Mouse (Mus musculus) adrenal gland, adult 8-10 months (tissue): ENCODE data around the gene Gm20388. TPM values are rescaled to one million over a fixed set of nuclear protein-coding genes. Genes with fewer than 3 reads are reported as not detected.
"Not testable (repeated sequence)": the region's sequence is repeated elsewhere in the genome, so short reads cannot be mapped to it uniquely, and the experiment has no call there.

Experiments used
- DNase-seq: peaks from one replicate; pipeline ENCODE4 v3.0.0; 2022
- total RNA-seq, 4 experiments: library from RNA; stranded (reverse); gene quantifications; 2 replicates each; pipeline ENCODE4 v1.2.4; 2022

Gm20388 gene
- total RNA-seq, 4 experiments from 2014 or later = 1.7 to 16.9 (median 5.8) TPM

GRCm38 (mm10) chr8:121590203-121591177 is 1679.8 kb downstream of the Gm20388 start, which contains the start of gene Map1lc3b:
TSS of gene Map1lc3b (plus strand) at chr8:121590361.
- DNase-seq = peak; percentile 91

- DNase-seq = no peak
Observed at GRCm38 (mm10) chr8:121591178-121592066, 1680.8 kb downstream of the Gm20388 start.

GRCm38 (mm10) chr8:121593293-121593692 is 1682.7 kb downstream of the Gm20388 start:
- DNase-seq = no peak

- DNase-seq = no peak
Observed at GRCm38 (mm10) chr8:121593983-121594382, 1683.3 kb downstream of the Gm20388 start.

- not testable (repeated sequence) for DNase-seq
Observed at GRCm38 (mm10) chr8:121597492-121597891, 1686.9 kb downstream of the Gm20388 start.

- no peak for DNase-seq
Observed at GRCm38 (mm10) chr8:121598190-121598589, 1687.5 kb downstream of the Gm20388 start.

DNA sequence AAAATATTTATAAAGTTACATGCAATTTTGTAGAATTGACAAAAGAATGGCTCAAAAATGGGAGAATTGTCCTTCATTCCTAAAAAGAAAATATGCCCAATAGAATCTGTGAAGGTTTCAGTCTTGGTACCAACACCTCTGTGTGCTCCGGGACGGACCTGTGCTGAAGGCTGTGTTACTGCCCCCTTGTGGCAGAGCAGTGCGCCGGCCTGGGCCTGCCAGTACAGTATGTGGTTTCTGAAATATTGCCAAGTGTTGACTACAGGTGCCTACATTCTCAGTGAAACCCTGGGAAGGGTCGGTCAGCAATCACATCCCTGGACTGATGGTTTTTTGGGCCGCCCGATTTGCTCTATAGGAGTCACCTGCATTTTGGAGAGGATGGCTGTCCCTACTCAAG is 1688.3 kb downstream of the Gm20388 start:
- DNase-seq = peak; percentile 73

- DNase-seq = no peak
Observed at GRCm38 (mm10) chr8:121599842-121600241, 1689.2 kb downstream of the Gm20388 start.

DNA sequence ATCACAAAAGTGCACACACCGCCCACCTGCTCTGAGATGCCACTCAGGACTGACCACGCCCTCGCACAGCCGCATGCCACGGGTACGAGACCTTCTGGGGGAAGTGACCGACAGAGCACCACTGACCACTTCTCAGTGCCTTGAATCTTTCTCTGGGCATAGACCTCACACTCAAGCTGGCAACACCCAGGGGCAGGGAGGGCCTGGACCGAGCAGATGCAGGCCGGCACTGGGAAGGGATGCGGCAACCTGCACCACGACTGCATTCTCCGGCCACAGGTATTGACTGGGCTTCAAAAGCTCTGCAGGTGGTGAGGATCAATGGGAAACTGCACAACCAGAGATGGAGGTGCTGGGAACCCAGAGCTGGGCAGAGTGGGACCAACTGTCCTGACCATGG is 1691.8 kb downstream of the Gm20388 start:
- no peak for DNase-seq

DNA sequence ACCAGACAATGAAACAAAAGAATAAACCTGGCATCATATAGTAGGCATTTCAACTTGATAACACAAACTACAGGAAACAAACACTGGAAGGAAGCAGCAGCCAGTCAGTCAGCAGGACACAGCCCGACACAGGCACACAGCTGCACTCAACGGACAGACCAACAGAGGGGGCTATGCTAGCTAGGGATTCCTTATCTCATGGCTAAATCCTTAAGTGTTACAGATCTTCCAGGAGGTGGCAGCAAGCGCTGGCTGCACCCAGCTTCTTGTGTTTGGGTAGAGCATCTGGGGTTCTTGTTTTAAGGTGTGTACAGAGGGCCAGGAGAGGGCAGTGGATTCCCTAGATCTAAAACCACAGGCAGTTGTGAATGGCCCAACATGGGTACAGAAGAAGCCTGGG is 1692.2 kb downstream of the Gm20388 start:
- peak; percentile 64 for DNase-seq

DNA sequence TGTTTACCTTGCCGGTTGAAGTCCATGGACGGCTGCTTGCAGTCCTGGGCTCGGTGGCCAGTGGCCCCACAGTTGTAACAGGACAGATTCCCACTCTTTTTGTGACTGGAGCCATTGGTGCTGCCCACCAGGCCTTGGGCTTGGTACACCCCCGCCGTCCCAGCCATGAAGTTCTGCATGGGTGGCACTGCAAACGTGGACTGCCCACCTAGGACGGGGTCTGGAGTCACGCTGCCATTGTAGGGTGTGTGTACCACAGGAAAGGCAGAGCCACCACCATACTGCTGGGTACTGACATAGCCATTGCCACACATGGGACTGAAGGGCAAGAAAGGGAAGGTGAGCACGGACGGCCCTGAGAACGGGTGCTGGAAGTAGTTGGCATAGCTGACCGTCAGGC is 1693.2 kb downstream of the Gm20388 start:
- DNase-seq = no peak

GRCm38 (mm10) chr8:121607661-121608060 is 1697.0 kb downstream of the Gm20388 start:
- no peak for DNase-seq

GRCm38 (mm10) chr8:121609251-121609650 is 1698.6 kb downstream of the Gm20388 start:
- no peak for DNase-seq

DNA sequence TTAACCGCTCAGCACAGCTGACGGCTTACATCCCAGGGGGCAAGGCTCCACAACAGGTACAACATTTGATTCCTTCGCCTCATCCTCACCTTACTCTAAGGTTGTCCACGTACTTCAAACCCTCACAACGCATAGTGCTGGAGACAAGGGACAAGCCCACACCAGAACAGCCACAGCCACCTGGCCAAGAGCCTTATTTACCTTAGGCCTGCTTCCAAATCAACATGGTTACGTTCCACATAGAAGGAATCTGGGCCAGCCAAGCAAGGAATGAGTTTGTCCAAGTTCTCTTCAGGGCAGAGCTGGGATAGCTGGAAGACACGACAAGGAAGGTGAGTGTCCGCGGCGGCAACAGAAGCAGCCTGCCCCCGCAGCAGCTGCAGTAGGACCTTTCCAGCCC is 1699.3 kb downstream of the Gm20388 start:
- DNase-seq = no peak

- no peak for DNase-seq
Observed at GRCm38 (mm10) chr8:121613419-121613818, 1702.8 kb downstream of the Gm20388 start.

DNA sequence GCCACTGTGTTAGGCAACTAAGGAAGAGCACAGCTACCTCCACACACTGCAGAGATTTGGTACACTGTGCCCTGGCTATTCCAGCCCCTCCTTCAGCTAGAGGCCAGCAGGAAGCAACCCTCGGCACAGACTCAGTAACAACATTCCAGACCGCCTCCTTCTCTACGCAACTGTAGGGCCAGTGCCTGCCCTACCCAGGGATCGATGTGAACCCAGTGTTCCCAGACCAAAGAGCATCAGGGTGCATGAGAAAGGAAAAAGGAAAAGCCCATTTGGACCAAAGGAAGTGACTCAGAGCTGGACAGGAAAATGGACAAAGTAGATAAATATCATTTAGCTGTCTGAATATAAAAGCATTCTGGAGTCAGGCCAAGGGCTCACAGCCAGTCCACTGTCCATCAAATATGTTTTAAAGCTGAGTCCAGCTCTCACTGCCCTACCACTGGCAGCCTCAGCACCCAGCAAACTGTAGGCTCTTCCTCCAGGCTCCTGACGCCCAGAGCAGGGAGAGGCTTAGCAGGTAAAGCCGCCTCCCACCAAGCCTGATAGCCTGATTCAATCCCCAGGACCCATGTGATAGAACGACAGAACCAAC is 1708.9 kb downstream of the Gm20388 start:
- DNase-seq = peak; percentile 62

- peak; percentile 63 for DNase-seq
Observed at GRCm38 (mm10) chr8:121620801-121621516, 1710.3 kb downstream of the Gm20388 start.

DNA sequence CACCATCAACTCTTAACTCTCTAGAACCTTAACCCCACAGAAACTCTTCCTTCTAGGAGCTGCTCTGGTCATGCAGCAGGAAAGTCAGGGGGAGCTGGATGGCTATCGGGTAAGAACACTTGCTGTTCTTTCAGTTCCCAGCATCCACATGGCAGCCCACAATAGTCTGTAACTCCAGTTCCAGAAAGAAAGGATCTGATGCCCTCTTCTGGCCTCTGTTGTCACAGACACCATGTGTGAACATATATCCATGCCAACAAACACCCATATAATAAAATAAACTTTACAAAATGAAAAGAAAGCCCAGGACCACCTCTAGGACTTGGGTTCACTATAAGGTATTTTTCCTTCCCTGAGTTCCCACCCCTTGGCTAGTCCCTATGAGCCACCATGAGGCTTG is 1711.2 kb downstream of the Gm20388 start:
- DNase-seq = no peak

GRCm38 (mm10) chr8:121623043-121623442 is 1712.4 kb downstream of the Gm20388 start:
- no peak for DNase-seq

DNA sequence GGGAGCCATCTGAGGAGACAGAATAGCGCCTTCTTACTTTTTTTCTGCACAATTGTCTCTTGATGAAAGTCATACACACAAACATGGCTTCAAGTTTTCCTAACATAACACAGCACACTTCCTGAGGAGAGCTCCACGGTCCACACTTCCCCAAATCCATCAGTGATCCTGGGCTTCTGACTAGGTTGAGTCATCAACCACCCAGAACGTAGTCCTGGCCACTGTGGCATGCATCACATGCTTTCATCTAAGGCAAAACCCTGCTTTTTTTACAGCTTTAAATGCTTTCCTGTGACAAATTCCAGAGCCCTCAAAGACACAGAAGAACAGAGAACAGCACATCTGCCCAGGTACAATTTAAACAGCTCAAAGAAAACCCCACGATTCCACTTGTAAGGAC is 1718.0 kb downstream of the Gm20388 start:
- no peak for DNase-seq

- DNase-seq = peak; percentile 64
Observed at GRCm38 (mm10) chr8:121631645-121632071, 1721.0 kb downstream of the Gm20388 start.

- DNase-seq = no peak
Observed at GRCm38 (mm10) chr8:121632401-121632800, 1721.8 kb downstream of the Gm20388 start.
